Mouse (Mus musculus) left cerebral cortex, adult 18-20 months (tissue): ENCODE results near the gene Ddrgk1. TPM values are rescaled to one million over a fixed set of nuclear protein-coding genes. Genes with fewer than 3 reads are reported as not detected.

Experiments used
- DNase-seq, 2 experiments: peaks; one replicate each; pipeline ENCODE4 v3.0.0; 2021 to 2022; ENCODE audit warnings: low spot score in 2 of 2, mixed read lengths in 1 of 2
- total RNA-seq, 2 experiments: library from RNA; stranded (reverse); gene quantifications; 2 replicates each; pipeline ENCODE4 v1.2.3; 2021

Gene Ddrgk1
- total RNA-seq, 2 experiments from 2014 or later, result 102 to 109 TPM

DNA sequence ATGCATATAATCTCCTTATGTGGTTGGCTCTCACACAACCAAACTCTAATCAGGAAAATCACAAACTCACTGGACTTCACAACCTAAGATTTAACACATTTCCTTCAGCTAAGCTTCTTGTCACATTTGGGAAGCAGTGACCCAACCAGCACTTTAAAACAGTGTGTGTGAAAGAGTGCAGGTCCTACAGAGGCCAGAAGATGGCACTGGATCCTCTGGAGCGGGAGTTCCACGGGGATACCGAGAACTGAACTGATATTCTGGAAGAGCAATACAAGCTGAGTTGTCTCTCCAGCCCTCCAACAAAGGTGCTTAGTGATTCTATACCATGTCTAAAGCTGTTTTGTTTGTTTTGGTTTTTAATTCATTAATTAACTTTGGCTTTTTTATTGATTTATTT is 51.4 kb downstream of the Ddrgk1 start:
- no peak for DNase-seq

Other genes starting within 250 kb of the Ddrgk1 start
- gene Vps16, start 240.3 kb downstream of the Ddrgk1 start, total RNA-seq, result 10 to 100 TPM; 88.2 to 88.6 TPM
- 10 to 100 TPM; 19.5 to 22.1 TPM for gene Pced1a, start 240.0 kb downstream of the Ddrgk1 start, total RNA-seq
- 100 to 1,000 TPM; 214 to 229 TPM for gene Ptpra, start 214.4 kb downstream of the Ddrgk1 start, total RNA-seq
- 10 to 100 TPM; 71.0 to 75.4 TPM for gene Mrps26, start 100.9 kb downstream of the Ddrgk1 start, total RNA-seq
- not detected for gene Oxt, start 88.5 kb downstream of the Ddrgk1 start, total RNA-seq
- gene Avp, start 82.1 kb downstream of the Ddrgk1 start, total RNA-seq, result 1 to 10 TPM in 1 of 2 experiments, under 1 TPM in 1; 0.87 to 1.2 TPM
- gene Fastkd5, start 34.6 kb downstream of the Ddrgk1 start, total RNA-seq, result 10 to 100 TPM in 1 of 2 experiments, 1 to 10 TPM in 1; 7.8 to 13.4 TPM
- 10 to 100 TPM in 1 of 2 experiments, 1 to 10 TPM in 1; 8.2 to 10.7 TPM for gene Ubox5, start 34.6 kb downstream of the Ddrgk1 start, total RNA-seq
- gene Lzts3, start 21.9 kb downstream of the Ddrgk1 start, total RNA-seq, result 100 to 1,000 TPM; 193 to 229 TPM
- 10 to 100 TPM; 34.9 to 38.2 TPM for gene Itpa, start 3.0 kb upstream of the Ddrgk1 start, total RNA-seq
- 1 to 10 TPM; 2.1 to 4.4 TPM for gene Slc4a11, start 32.9 kb upstream of the Ddrgk1 start, total RNA-seq
- 10 to 100 TPM; 68.4 to 68.5 TPM for gene 4930402H24Rik, start 241.7 kb upstream of the Ddrgk1 start, total RNA-seq
- 100 to 1,000 TPM; 109 to 110 TPM for gene Atrn, start 241.8 kb upstream of the Ddrgk1 start, total RNA-seq